Mouse (Mus musculus) intestine, postnatal 0 days (tissue): Measurements from ENCODE around the gene Olfr920. TPM values are rescaled to one million over a fixed set of nuclear protein-coding genes. Genes with fewer than 3 reads are reported as not detected.

Experiments used
- ATAC-seq: fragments of 200-750 bp; cut with Nextera tagmentation; 2 replicates; pipeline ENCODE4 v1.8.0; 2017; ENCODE audit warnings: mild to moderate bottlenecking, moderate TSS enrichment, moderate library complexity
- H3K27ac ChIP-seq: fragments of 300-500 bp; sonication (generic); 2 replicates; pipeline ENCODE4 v1.5.1; 2014; ENCODE audit warnings: mild to moderate bottlenecking, low read depth, low read length, moderate library complexity
- H3K27me3 ChIP-seq: fragments of 300-500 bp; sonication (generic); replicated peaks from 2 replicates; pipeline ENCODE4 v1.6.1; 2014; ENCODE audit warnings: low read length, mixed read lengths; ENCODE audit not compliant: control insufficient read depth, insufficient read depth
- H3K36me3 ChIP-seq: fragments of 300-500 bp; sonication (generic); 2 replicates; pipeline ENCODE4 v1.6.1; 2014; ENCODE audit warnings: mild to moderate bottlenecking, moderate library complexity; ENCODE audit not compliant: control insufficient read depth, insufficient read depth
- H3K4me1 ChIP-seq: fragments of 300-500 bp; sonication (generic); replicated peaks from 2 replicates; pipeline ENCODE4 v1.6.1; 2014; ENCODE audit warnings: antibody characterized with exemption, low read length, mixed read lengths; ENCODE audit not compliant: control insufficient read depth, insufficient read depth
- H3K4me2 ChIP-seq: fragments of 300-500 bp; sonication (generic); replicated peaks from 2 replicates; pipeline ENCODE4 v1.6.1; 2014; ENCODE audit warnings: low read depth, mild to moderate bottlenecking, moderate library complexity
- H3K4me3 ChIP-seq: fragments of 300-500 bp; sonication (generic); 2 replicates; pipeline ENCODE4 v1.5.1; 2014; ENCODE audit warnings: low read depth, low read length
- H3K9ac ChIP-seq: fragments of 300-500 bp; sonication (generic); 2 replicates; pipeline ENCODE4 v1.6.1; 2014; ENCODE audit warnings: mild to moderate bottlenecking, low read depth, low read length
- H3K9me3 ChIP-seq: fragments of 300-500 bp; sonication (generic); 2 replicates; pipeline ENCODE4 v1.6.1; 2016; ENCODE audit warnings: mixed run types; ENCODE audit not compliant: control insufficient read depth
- CTCF ChIP-seq: sonication (generic); IDR thresholded peaks from 2 replicates; pipeline ENCODE4 v1.5.1; 2016; ENCODE audit warnings: low read depth, mild to moderate bottlenecking, control low read depth, antibody characterized with exemption, moderate library complexity
- WGBS: fragments of 180-500 bp; shearing (Covaris S2); extraction: QIAGEN DNeasy Blood & Tissue Kit; methylation state at CpG from one replicate; pipeline ENCODE4 v1.1.7; 2014; 5-methylcytosine and 5-hydroxymethylcytosine counted together
- polyA plus RNA-seq: library from polyadenylated mRNA; unstranded; fragments of >200 nt; fragmentation: Nextera tagmentation; extraction: Ambion mirVana; gene quantifications from 2 replicates; pipeline ENCODE4 v1.2.1, GENCODE M21; 2015

The Olfr920 gene
- polyA plus RNA-seq, 1 experiment from 2014 or later: 0.07 TPM

- Histone ChIP-seq H3K9me3 (no peaks in the 10 kb centered on the region), H3K27me3 (no peaks in the 10 kb centered on the region), H3K4me1 (no peaks in the 10 kb centered on the region), H3K4me2 (no peak overlapping the region), H3K36me3 (peaks cover 10% of the 10 kb centered on the region), H3K27ac (no peak overlapping the region), H3K9ac (no peak overlapping the region), H3K4me3 (no peak overlapping the region)
- WGBS: 90% methylated on average over 4 of the region's 4 CpGs
- no peak for TF ChIP-seq CTCF
- ATAC-seq: no peak
Measured at GRCm38 (mm10) chr9:38744619-38745315, 7.3 kb upstream of the Olfr920 start.

GRCm38 (mm10) chr9:38772768-38773167 is 20.7 kb downstream of the Olfr920 start, which contains the start of gene Olfr921:
Gene Olfr921 (plus strand): TSS chr9:38773068.
- Histone ChIP-seq H3K27me3 (no peaks in the 10 kb centered on the region), H3K4me1 (no peaks in the 10 kb centered on the region), H3K9ac (no peak within 1 kb of the TSS)

GRCm38 (mm10) chr9:38792689-38793088 is 40.6 kb downstream of the Olfr920 start:
- no peaks in the 10 kb centered on the region for H3K9me3 ChIP-seq
- ATAC-seq: no peak
- no peaks in the 10 kb centered on the region for H3K4me1 ChIP-seq
- 82% methylated on average over 2 of the region's 2 CpGs for WGBS
- H3K4me2 ChIP-seq: no peak overlapping the region
- TF ChIP-seq CTCF: no peak
- no peak overlapping the region for H3K4me3 ChIP-seq
- no peaks in the 10 kb centered on the region for H3K36me3 ChIP-seq
- no peak overlapping the region for H3K9ac ChIP-seq
- no peaks in the 10 kb centered on the region for H3K27me3 ChIP-seq
- H3K27ac ChIP-seq: no peak overlapping the region

More at GRCm38 (mm10) chr9:38772768-38773167, 20.7 kb downstream of the Olfr920 start, which contains the start of gene Olfr921:
- Histone ChIP-seq H3K9me3 (no peaks in the 10 kb centered on the region), H3K4me2 (no peak within 1 kb of the TSS), H3K36me3 (no peaks in the 10 kb centered on the region), H3K4me3 (no peak within 1 kb of the TSS), H3K27ac (no peak within 1 kb of the TSS)
- TF ChIP-seq CTCF: no peak
- peak; percentile 72 for ATAC-seq

- ATAC-seq: no peak
- H3K9me3 ChIP-seq: no peaks in the 10 kb centered on the region
- no peaks in the 10 kb centered on the region for H3K36me3 ChIP-seq
- no peak for TF ChIP-seq CTCF
- no peak overlapping the region for H3K9ac ChIP-seq
- H3K4me3 ChIP-seq: no peak overlapping the region
- no peak overlapping the region for H3K4me2 ChIP-seq
- no peaks in the 10 kb centered on the region for H3K4me1 ChIP-seq
- H3K27ac ChIP-seq: no peak overlapping the region
- no peaks in the 10 kb centered on the region for H3K27me3 ChIP-seq
Measured at GRCm38 (mm10) chr9:38805696-38806095, 53.6 kb downstream of the Olfr920 start.

Other genes starting within 250 kb of the Olfr920 start
- gene Olfr911-ps1, start 230.7 kb upstream of the Olfr920 start, polyA plus RNA-seq: not detected in 2 replicates
- gene Olfr910, start 214.4 kb upstream of the Olfr920 start, polyA plus RNA-seq: not detected in 2 replicates
- gene Olfr912, start 172.1 kb upstream of the Olfr920 start, polyA plus RNA-seq: not detected in 2 replicates
- not detected in 2 replicates for gene Olfr913, start 159.5 kb upstream of the Olfr920 start, polyA plus RNA-seq
- not detected in 2 replicates for gene Olfr914, start 147.2 kb upstream of the Olfr920 start, polyA plus RNA-seq
- gene Olfr916, start 92.4 kb upstream of the Olfr920 start, polyA plus RNA-seq: not detected in 2 replicates
- not detected in 2 replicates for gene Olfr917, start 86.5 kb upstream of the Olfr920 start, polyA plus RNA-seq
- gene Olfr918, start 77.7 kb upstream of the Olfr920 start, polyA plus RNA-seq: not detected in 2 replicates
- not detected in 2 replicates for gene Olfr919, start 48.6 kb upstream of the Olfr920 start, polyA plus RNA-seq
- 13.7 and 14.0 TPM in 2 replicates for gene Vwa5a, start 34.0 kb upstream of the Olfr920 start, polyA plus RNA-seq
- not detected in 2 replicates for gene Olfr921, start 20.8 kb downstream of the Olfr920 start, polyA plus RNA-seq
- not detected in 2 replicates for gene Olfr922, start 62.3 kb downstream of the Olfr920 start, polyA plus RNA-seq
- gene Olfr923, start 74.2 kb downstream of the Olfr920 start, polyA plus RNA-seq: not detected in 2 replicates
- not detected in 2 replicates for gene Olfr924, start 92.2 kb downstream of the Olfr920 start, polyA plus RNA-seq
- not detected in 2 replicates for gene Olfr26, start 102.8 kb downstream of the Olfr920 start, polyA plus RNA-seq
- gene Olfr926, start 124.8 kb downstream of the Olfr920 start, polyA plus RNA-seq: not detected in 2 replicates
- not detected in 2 replicates for gene Olfr930, start 177.5 kb downstream of the Olfr920 start, polyA plus RNA-seq
- gene Olfr933, start 220.0 kb downstream of the Olfr920 start, polyA plus RNA-seq: not detected in 2 replicates
- not detected in 2 replicates for gene Olfr934, start 236.0 kb downstream of the Olfr920 start, polyA plus RNA-seq
- gene Olfr935, start 247.4 kb downstream of the Olfr920 start, polyA plus RNA-seq: not detected in 2 replicates